Mouse (Mus musculus): ENCODE data around the gene Prm2. TPM values are rescaled to one million over a fixed set of nuclear protein-coding genes. Genes with fewer than 3 reads are reported as not detected.

Gene Prm2
- total RNA-seq (2021) = not detected
- long read RNA-seq = 0 reads

DNA sequence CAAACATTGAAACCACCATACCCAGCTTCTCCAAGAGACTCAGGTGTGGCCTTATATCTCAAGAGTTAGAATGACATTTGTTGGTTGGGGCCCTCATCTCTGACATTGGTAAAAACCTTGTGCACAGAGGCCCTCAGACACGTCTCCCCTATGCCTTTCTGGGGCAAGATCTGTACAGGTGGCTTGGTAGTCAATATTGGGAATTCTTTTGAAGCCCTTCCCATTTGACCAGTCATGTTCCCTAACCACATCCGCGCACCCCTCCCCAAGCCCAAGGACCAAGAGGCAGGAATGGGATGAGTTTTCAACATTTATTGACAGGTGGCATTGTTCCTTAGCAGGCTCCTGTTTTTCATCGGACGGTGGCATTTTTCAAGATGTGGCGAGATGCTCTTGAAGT, at the start of gene Prm2:
TSS of gene Prm2 (minus strand) at position 101 of the 400 bp plus-strand sequence.
- DNase-seq (ENCODE audit: low spot score in 2 of 2) = no peak

DNA sequence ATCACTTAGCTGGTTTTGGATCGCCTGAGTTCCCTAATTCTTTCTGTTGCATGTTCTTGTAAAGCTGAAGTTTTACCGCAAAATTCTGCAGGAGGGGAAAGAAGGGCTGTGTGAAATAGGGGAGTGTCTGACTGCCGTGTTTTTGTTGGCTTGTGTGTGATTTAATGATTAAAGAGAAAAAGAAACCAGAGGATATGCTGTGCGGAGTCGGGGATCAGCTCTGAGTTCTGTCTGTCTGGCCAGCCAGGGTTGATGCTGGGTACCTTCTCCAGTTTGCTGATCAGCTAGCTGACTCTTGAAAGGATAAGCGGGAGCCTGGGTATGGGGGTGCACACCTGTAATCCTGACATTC, 48.4 kb upstream of the Prm2 start:
- no peak for DNase-seq (ENCODE audit: low spot score in 2 of 2)

DNA sequence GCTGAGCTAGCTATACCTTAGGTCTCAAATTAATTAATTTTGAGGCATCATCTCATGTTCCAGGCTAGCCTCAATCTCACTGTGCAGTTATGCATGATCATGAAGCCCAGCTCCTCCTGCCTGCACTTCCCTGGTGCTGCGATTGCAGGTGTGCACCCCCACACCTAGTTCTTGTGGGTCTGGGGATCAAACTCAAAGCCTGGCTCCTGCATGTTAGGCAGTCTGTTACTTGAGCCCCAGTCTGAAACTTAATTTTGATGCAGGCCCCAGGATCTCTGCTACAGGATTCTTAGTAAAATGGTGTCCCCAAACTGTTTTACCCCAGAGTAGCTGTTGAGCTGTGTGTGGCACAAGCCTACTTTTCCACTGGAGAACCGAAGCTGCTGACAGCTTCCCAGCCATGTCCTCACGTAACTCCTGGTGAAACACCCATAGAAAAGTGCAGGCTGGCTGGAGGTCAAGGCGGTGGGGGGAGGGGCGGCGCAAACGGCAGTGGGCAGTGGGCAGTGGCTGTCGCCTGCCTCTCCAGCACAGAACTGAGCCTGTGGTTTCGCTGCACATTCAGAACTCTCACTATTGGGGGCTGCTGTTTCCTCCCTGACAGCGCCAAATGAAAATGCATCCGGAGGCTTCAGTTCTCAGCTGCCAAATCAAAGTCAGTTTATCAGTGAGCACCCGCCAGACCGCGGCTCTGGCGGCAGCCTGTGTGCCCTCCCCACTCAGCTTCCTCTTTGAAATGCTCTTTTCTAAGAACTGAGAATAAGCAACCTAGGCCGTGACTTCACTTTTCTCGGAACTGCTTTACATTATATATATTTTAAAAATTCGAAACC, 47.8 kb upstream of the Prm2 start:
- DNase-seq (ENCODE audit: low spot score in 2 of 2) = no peak

DNA sequence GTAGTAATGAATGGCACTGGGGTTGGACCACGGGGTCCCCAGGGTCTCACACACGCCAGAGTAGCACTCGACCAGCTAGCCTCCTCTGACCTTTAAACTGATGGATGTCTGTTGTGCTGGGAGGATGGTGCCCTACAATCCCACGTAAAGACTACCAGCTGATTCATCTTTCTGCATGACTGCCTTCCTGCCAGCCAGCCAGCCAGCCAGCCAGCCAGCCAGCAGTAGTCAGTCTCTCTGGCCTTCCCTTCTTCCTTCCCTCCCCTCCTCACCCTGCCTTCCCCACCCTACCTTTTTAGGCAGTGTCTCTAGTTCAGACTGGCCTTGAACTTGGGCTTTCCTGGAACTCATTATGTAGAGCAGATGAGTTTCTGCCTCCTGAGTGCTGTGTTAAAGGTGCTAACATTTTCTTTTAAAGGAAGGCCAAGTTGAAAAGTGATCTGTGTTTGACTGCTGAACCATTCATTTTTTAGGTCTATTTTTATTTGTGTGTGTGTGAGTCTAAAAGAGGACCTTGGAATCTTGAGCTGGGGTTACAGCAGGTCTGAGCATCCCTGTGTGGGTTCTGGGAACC, 46.4 kb upstream of the Prm2 start:
- DNase-seq (ENCODE audit: low spot score in 2 of 2) = no peak

DNA sequence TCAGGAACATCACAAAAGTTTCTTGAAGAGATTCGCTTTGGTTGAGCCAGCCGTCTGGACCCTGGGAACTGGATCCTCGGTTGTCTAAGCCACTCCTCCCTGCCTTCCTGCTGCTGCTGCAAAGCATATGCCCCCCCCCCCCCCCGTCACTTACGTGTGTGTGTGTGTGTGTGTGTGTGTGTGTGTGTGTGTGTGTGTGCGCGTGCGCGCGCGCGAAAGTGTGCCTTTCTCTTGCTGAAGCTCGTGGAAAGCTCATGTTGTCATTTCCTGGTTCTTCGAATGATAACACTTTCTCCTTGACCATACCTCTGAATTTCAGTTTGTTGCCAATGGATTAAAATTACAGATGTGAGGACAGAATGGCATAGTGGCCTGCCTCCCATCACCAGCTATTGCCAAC, 44.1 kb upstream of the Prm2 start:
- no peak for DNase-seq (ENCODE audit: low spot score in 2 of 2)

DNA sequence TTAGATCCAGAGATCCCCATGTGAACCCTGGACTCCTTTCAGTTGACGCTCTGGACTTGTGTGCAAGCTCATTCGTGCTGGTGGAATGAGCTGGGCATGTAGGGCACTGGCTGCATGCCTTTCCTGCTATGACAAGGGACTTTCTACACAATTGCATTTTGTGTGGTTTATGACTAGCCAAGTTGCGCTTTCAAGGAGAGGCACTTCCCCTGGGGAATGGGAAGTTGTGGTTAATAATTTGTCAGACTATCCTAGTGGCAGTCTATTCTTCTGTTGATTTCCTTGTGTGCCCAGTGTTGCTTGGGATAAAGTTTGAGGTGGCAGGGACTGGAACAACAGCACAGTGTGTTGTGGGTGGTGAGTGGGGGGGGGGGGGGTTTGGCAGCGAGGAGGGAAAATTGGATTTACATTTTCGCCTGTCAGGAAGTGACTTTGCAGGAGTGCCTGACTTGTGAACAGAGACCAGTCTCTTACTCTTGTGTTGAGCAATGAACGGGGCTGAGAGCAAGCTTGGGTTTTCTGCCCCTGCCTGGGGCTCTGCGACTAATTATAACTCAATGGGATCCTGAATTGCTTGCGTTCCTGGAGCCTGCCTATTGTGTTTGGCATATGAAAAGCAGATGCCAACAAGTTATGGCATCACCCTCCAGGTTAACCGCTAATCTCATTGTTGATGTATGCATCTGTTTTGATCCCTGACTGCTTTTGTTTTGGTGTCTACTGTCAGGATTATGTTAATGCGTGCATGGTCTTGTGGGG, 42.7 kb upstream of the Prm2 start:
- no peak for DNase-seq (ENCODE audit: low spot score in 2 of 2)

DNA sequence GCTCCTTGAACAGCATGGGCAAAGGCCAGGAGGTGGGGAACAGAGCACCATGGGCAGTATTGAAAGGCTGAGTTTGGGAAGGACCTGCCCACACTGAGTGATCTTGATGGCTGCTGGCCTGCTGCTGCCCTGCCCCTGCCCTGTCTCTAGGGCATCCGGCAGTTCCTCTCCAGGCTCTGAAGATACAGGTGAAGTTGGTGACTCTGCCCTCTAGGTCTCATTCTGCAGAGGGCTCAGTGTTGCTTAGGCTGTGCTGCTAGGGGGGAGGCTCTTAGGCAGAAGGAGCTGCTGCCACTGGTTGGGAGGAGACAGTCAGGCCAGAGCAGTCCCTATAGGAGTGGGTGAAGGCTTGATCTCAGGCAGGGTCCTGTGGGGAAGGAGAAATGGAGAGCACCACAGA, 42.0 kb upstream of the Prm2 start:
- DNase-seq (ENCODE audit: low spot score in 2 of 2) = no peak

DNA sequence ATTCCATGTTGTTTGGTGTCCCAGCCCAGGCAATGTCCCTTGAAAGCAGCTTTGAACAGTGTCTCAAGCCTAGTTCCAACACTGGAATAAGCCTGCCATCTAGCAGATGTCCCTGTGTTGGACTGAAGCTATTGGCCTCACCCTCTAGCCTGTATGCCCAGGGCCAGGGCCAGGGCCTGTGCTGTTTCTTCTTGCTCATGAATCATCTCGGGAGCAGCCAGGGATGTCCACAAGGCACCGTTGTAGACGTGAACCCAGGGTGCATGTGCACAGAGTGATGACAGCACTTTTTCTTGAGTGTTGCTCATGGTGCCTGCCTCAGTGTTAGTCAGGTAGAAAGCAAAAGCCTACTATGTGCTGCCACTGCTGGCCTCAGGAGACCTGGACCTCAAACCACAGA, 41.3 kb upstream of the Prm2 start:
- DNase-seq (ENCODE audit: low spot score in 2 of 2) = no peak

DNA sequence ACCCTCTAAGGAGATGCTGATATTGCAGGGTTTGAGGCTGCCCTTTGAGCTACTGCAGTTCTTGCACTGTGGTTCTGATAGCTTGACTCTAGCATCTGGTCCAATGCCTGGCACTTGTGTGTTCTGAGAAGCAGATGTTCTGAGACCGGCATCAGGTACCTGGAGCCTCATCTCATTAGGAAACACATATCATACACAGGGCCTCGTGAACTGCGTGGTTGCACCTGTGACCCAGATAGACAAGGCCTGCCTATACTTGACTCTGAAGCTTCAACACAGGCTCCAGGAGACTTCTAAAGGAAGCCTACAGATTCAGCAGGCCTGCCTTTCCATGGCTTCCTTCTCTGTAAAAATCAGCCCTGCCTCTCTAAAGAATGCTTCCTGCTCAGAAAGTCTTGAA, 40.5 kb upstream of the Prm2 start:
- DNase-seq (ENCODE audit: low spot score in 2 of 2) = no peak

DNA sequence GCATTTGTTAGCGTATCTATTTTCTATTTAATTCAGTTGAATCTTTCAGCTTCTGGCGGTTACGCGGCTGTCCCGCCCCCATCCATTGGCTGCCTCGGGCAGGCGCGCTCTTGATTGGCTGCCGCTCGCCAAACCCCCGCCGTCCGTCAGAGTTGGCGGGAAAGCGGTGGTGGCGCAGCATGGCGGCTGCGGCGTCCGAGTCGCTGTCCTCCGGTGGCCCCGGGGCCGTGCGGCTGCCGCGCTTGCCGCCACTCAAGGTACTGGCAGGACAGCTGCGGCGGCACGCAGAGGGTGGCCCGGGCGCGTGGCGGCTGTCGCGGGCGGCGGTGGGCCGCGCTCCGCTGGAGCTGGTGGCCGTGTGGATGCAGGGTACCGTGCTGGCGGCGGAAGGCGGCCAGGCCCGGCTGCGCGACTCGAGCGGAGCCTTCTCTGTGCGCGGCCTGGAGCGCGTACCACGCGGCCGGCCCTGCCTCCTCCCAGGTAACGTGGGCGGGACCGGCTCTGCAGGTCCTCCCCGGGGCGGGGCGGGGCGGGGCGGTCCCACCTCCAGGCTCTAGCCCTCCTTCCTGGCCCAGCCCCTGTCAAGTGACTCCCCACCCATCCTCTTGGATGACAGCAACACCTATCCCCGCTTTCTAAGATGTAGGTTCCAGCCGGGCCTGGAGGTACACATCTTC, 39.1 kb upstream of the Prm2 start, which contains the start of gene Rmi2:
TSS of gene Rmi2 (plus strand) at position 149 of the 677 bp plus-strand sequence.
- DNase-seq (ENCODE audit: low spot score in 2 of 2) = peak; percentile 74 to 86

DNA sequence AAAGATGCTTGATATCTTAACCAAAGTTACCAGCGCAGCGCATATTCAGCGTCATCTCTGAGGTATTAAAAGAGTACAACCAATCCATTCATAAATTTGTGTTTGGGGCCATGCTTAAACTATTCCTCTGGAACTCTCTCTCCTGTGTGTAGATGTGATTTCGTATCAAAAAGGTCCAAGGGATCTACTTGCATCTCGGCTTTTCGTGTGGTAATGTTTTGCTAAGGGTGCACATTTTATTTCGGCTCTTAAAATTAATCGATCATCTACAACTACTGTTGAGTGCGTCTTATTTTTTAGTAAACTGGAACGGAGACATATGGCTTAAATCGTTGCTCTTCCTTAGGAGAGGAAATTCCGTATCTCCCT, 38.6 kb upstream of the Prm2 start:
- no peak for DNase-seq (ENCODE audit: low spot score in 2 of 2)

DNA sequence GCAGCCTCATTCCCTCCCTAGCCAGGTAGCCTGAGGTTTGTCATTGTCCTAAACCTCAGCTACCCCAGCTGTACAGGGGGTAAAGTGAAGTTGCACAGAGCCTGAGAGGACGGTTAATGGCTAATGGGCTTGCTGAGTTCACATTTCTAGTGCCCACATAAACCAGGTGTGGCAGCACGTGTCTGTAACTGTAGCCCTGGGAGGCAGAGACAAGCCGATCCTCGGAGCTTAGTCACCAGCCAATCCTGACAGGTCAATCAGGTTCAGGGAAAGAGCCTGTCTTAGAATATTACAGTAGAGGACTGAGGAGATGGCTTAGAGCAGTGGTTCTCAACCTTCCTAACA, 32.5 kb upstream of the Prm2 start:
- DNase-seq (ENCODE audit: low spot score in 2 of 2) = no peak

DNA sequence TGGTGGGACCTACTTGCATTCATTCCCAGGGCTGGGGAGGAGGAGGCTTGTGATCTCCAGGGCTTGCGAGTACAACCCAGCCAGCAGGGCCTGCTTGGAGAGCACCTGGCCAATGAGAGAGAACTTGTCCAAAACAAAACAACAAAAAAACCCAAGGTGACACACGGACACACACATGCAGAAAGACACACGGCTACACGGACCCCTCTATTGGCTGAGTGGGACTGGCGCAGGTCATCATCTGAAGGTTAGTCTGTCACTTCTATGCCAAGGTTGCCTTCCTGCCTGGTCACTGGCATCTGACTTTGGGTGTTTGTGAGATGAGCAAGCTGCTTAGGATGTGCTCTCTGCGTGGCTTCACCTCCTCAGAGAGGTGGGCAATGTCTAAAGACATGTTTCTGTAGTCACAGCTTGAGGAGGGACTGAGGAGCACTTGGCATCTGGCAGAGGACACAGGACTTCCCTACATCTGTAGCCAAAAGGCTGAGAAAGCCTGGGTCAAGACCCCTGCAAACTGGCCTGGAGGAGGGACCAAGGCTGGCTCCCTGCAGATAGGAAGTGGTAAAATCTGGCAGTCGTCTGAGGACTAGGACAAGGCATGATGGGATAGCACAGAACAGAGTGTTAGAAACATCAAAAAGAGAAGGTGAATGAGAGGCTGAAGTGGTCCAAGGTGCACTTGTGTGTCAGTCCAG, 32.0 kb upstream of the Prm2 start:
- no peak for DNase-seq (ENCODE audit: low spot score in 2 of 2)

DNA sequence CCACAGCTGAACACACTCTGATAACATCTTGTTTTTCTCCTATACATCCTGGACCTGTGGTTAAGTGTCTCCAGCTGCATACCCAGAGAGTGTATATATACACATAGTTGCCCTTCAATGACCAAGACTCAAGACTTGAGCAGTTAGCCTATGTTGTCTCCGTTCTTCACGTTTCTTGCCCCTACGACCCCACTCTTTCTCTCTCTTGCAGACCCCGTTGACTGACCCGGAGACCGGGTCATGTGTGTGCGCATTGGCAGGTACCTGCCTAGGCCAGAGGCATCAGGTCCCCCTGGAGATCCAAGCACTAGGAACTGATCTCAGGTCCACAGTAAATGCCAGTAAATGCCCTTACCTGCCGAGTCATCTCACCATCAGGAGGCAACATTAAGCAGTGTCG, 31.3 kb upstream of the Prm2 start:
- no peak for DNase-seq (ENCODE audit: low spot score in 2 of 2)

DNA sequence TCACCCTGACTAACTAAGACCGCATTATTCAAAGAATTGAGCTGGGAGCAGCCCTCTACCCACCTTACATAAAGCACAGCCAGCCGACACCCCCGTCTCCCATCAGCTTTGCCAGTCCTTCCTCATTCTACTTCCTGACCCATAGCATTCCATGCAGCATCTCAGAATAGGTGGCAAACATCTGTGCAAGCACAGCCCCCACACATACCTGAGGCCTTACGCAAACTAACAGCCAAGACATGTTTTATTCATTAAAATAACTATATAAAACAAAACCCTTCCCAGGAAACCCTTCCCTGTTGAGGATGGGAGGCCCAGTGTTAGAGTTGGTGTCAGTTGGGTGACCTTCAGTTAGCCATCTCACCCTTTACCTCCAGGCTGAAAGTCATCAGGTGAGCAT, 29.9 kb upstream of the Prm2 start:
- DNase-seq (ENCODE audit: low spot score in 2 of 2) = no peak

DNA sequence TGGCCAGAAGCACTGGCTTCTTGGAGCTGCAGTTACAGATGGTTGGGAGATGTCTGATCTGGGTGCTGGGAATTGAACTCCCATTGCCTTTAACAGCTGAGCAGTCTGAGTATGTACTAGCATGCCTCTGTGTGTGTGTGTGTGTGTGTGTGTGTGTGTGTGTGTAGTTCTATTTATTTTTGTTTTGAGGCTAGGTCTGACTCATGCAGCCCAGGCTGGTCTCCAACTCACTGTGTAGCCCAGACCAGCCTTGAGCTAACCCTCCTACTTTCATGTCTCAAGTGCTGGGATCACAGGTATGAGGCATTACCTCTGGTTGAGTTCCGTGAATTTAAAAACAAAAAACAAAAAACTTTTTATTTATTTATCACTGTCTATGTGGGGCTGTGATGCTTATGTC, 28.6 kb upstream of the Prm2 start:
- DNase-seq (ENCODE audit: low spot score in 2 of 2) = no peak

DNA sequence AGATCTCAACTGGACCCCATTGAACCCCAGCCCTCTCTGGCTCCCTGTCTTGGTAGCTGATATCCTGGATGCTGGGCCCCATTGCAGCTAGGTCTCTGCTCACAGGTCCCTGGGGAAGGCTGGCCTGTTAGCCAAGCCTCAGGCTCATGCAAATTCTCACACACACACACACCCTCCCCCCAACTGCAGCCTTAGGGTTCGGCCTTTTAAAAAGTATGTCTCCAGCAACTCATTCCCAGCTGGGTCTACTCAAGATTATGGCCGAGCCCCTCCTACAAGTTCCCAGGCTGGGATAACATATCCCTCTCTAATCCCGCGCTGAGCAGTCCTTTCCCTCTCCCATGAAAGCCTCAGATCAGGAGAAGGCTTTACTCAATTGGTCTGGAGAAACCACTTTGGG, 25.5 kb upstream of the Prm2 start:
- DNase-seq (ENCODE audit: low spot score in 2 of 2) = no peak

DNA sequence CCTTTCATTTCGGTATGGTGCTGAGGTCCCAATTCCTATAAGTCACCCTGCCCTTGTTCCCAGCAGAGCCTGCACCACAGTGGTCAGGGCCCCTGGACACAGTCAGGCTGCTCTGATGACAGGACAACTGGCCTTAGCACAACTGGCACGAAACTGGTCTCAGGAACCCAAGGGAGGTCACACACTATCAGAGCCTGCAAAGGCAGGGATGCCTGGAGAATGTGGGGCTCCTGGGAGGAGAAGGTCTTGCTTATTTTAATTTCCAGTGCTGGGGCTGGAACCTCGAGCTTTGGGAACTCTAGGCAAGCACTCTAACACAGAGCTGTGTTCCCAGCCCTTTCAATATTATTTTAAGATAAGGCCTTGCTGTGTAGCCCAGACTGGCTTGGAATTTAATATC, 24.0 kb upstream of the Prm2 start:
- DNase-seq (ENCODE audit: low spot score in 2 of 2) = no peak

DNA sequence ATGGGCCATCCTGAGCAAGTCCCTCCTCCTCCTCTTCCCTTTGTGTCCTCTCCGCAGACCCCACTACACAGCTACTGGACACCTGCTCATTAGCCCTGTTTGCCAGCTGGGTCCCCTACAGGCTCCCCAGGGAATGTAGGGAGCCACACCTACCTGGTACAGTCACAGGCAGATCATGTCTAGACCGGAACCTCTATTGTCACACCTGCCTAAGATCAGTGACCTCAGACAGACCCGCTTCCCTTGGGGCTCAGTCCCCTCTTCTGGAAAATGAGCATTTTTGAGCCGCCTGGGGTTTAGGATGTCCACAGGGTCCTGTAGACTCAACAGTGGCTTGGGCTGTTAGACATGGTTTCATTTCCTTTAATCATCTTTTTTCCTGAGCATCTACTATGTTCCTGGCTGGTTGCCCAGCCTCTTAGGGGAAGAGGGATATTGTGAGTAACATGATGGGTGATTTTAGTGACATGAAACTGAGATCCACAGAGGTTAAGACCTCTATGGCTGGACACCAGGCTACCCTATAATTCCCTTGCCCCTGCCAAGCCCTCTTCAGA, 22.7 kb upstream of the Prm2 start:
- DNase-seq (ENCODE audit: low spot score in 2 of 2) = no peak

DNA sequence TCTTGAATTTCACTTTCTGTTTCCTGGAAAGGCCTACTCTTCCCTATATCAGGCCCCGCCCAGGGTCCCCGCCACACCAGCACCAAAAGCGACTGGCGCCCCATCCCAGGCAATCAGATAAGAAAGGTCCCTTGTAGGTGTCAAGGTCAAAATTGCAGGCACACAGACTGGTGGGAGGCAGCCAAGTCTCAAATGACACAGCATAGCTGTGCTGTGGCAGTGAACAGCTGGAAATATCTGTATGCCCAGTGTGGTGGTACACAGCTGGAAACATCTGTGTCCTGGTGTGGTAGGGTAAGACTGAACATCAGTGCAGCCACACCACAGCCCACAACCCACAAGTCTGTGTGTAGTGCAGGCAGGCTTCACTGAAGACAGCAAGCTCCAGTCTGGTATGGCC, 18.9 kb upstream of the Prm2 start:
- no peak for DNase-seq (ENCODE audit: low spot score in 2 of 2)

DNA sequence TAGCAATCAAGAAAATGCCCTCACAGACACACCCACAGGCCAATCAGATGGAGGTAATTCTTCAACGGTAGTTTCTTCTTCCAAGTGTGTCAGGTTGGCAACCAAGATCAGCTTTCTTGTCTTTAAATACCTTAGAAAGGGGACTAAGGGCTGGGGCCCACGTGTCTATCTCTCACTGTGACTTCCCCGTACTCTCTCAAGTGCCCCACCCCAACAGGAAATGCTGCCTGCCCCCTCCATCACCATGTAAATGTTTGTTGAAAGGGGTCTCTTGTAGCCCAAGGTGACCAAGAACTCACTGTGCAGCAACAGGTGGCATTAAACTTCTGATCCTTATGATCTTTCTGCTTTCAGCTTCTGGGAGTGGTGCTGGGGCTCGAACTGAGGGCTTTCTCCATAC, 17.8 kb upstream of the Prm2 start:
- DNase-seq (ENCODE audit: low spot score in 2 of 2) = no peak
